Mouse (Mus musculus): Measurements from ENCODE around the gene Gins2.

DNA sequence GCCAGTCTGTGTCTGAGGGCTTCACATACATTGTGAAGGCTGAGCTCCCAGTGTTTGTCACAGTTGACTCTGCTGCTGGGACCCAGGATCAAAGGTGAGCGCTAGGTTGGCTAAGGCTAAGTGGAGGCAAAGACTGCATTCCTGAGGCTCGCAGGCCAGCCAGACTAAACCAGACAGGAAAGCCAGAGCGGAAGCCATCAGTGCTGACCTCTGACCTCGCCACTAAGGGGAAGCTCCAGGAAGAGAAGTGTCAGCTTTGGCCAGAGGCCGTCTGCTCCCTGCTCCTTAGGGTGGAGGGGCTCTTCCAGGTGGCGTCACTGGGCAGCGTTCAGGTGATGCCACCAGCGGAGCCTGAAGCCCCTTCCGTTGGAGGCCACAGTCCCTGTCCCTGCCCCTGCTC lies 13.3 kb downstream of the Gins2 start:
- TF ChIP-seq CTCF (IDR thresholded peaks at IDR 0.05; ENCODE audit: borderline replicate concordance, insufficient read depth, low read depth, low read length), result no peak
- TF ChIP-seq POLR2A (IDR thresholded peaks at IDR 0.05; ENCODE audit: borderline replicate concordance, insufficient read depth, low read length), result no peak

Measured in cerebellum, adult 2 months (tissue).